Mouse (Mus musculus) hindbrain, embryonic 14.5 days (tissue): ENCODE results near the gene Taok3. TPM values are rescaled to one million over a fixed set of nuclear protein-coding genes. Genes with fewer than 3 reads are reported as not detected.

ENCODE experiments used
- ATAC-seq: fragments of 200-750 bp; cut with Nextera tagmentation; 2 replicates; pipeline ENCODE4 v1.8.0; 2017; ENCODE audit warnings: moderate number of reproducible peaks, mild to moderate bottlenecking, moderate TSS enrichment, moderate library complexity; ENCODE audit not compliant: low FRiP score
- DNase-seq: peaks from one replicate; pipeline ENCODE4 v3.0.0-alpha.2; 2015; ENCODE audit warnings: low spot score
- H3K27ac ChIP-seq: fragments of 300-500 bp; sonication (generic); 2 replicates; pipeline ENCODE4 v1.5.1; 2014; ENCODE audit warnings: mild to moderate bottlenecking, moderate library complexity
- H3K27me3 ChIP-seq: fragments of 300-500 bp; sonication (generic); 2 replicates; pipeline ENCODE4 v1.6.1; 2014; ENCODE audit warnings: mild to moderate bottlenecking, low read length, mixed read lengths; ENCODE audit not compliant: control insufficient read depth, insufficient read depth
- H3K36me3 ChIP-seq: fragments of 300-500 bp; sonication (generic); replicated peaks from 2 replicates; pipeline ENCODE4 v1.6.1; 2014; ENCODE audit not compliant: control insufficient read depth, insufficient read depth
- H3K4me1 ChIP-seq: fragments of 300-500 bp; sonication (generic); replicated peaks from 2 replicates; pipeline ENCODE4 v1.6.1; 2014; ENCODE audit warnings: antibody characterized with exemption, low read length, mixed read lengths; ENCODE audit not compliant: control insufficient read depth, insufficient read depth
- H3K4me2 ChIP-seq: fragments of 300-500 bp; sonication (generic); replicated peaks from 2 replicates; pipeline ENCODE4 v1.6.1; 2014; ENCODE audit warnings: mild to moderate bottlenecking, moderate library complexity
- H3K4me3 ChIP-seq: fragments of 300-500 bp; sonication (generic); replicated peaks from 2 replicates; pipeline ENCODE4 v1.5.1; 2014; ENCODE audit warnings: mild to moderate bottlenecking, low read length
- H3K9ac ChIP-seq: fragments of 300-500 bp; sonication (generic); 2 replicates; pipeline ENCODE4 v1.6.1; 2014
- H3K9me3 ChIP-seq: fragments of 300-500 bp; sonication (generic); 2 replicates; pipeline ENCODE4 v1.6.1; 2016; ENCODE audit warnings: low read length; ENCODE audit not compliant: control insufficient read depth
- WGBS: fragments of 180-500 bp; shearing (Covaris S2); extraction: QIAGEN DNeasy Blood & Tissue Kit; methylation state at CpG from one replicate; pipeline ENCODE4 v1.1.7; 2014; 5-methylcytosine and 5-hydroxymethylcytosine counted together
- polyA plus RNA-seq: library from polyadenylated mRNA; unstranded; fragments of >200 nt; fragmentation: Nextera tagmentation; extraction: Ambion mirVana; gene quantifications from 2 replicates; pipeline ENCODE4 v1.2.1, GENCODE M21; 2014

Gene Taok3
- polyA plus RNA-seq, 1 experiment from 2014 or later, result 50.4 TPM

DNA sequence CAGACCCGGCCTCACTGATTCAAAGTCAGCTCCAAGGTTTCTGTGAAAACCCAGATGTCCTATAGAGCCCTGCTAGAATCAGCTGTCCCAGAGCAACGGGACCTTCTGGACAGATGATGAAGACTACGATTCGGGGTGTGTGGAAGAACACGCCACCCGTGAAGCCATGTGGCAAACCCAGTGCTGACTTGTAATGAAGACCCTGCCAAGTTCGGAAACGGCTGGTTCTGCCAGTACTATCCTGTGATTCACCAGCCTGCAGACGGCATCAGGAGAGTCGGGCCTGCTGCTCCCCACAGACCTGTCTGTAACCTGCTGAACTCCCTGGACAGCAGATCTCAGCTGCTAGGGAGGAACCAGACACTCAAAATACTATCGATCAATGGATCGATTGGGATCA lies 15.6 kb upstream of the Taok3 start:
- DNase-seq, result no peak
- Histone ChIP-seq H3K9ac (no peak overlapping the region), H3K27ac (no peak overlapping the region), H3K27me3 (no peaks in the 10 kb centered on the region), H3K36me3 (peaks cover 94% of the 10 kb centered on the region), H3K4me2 (no peak overlapping the region), H3K4me1 (no peaks in the 10 kb centered on the region), H3K9me3 (no peaks in the 10 kb centered on the region), H3K4me3 (no peak overlapping the region)
- 98% methylated on average over 12 of the region's 12 CpGs for WGBS
- no peak for ATAC-seq

- WGBS, result 61% methylated on average over 9 of the region's 9 CpGs
- Histone ChIP-seq H3K4me2 (no peak overlapping the region), H3K9ac (no peak overlapping the region), H3K4me1 (no peaks in the 10 kb centered on the region), H3K27ac (no peak overlapping the region), H3K4me3 (no peak overlapping the region), H3K27me3 (no peaks in the 10 kb centered on the region), H3K36me3 (peaks cover 89% of the 10 kb centered on the region), H3K9me3 (no peaks in the 10 kb centered on the region)
- DNase-seq (no peak), ATAC-seq (no peak)
These were observed 14.2 kb upstream of the Taok3 start for GRCm38 (mm10) chr5:117105761-117106160.

GRCm38 (mm10) chr5:117108292-117108691 lies 11.6 kb upstream of the Taok3 start:
- H3K9ac ChIP-seq, result no peak overlapping the region
- no peak for ATAC-seq
- no peaks in the 10 kb centered on the region for H3K4me1 ChIP-seq
- peaks cover 92% of the 10 kb centered on the region for H3K36me3 ChIP-seq
- WGBS, result 98% methylated on average over 13 of the region's 13 CpGs
- H3K27me3 ChIP-seq, result no peaks in the 10 kb centered on the region
- H3K27ac ChIP-seq, result no peak overlapping the region
- DNase-seq, result no peak
- H3K4me3 ChIP-seq, result no peak overlapping the region
- H3K4me2 ChIP-seq, result no peak overlapping the region
- no peaks in the 10 kb centered on the region for H3K9me3 ChIP-seq

GRCm38 (mm10) chr5:117108731-117109130 lies 11.2 kb upstream of the Taok3 start:
- no peak overlapping the region for H3K4me2 ChIP-seq
- no peak overlapping the region for H3K4me3 ChIP-seq
- H3K9me3 ChIP-seq, result no peaks in the 10 kb centered on the region
- no peak overlapping the region for H3K27ac ChIP-seq
- no peak for DNase-seq
- 97% methylated on average over 13 of the region's 13 CpGs for WGBS
- ATAC-seq, result no peak
- no peak overlapping the region for H3K9ac ChIP-seq
- no peaks in the 10 kb centered on the region for H3K4me1 ChIP-seq
- no peaks in the 10 kb centered on the region for H3K27me3 ChIP-seq
- H3K36me3 ChIP-seq, result peaks cover 91% of the 10 kb centered on the region

GRCm38 (mm10) chr5:117109522-117109921 lies 10.4 kb upstream of the Taok3 start:
- Histone ChIP-seq H3K9me3 (no peaks in the 10 kb centered on the region), H3K27ac (no peak overlapping the region), H3K4me2 (no peak overlapping the region), H3K36me3 (peaks cover 83% of the 10 kb centered on the region), H3K27me3 (no peaks in the 10 kb centered on the region), H3K9ac (no peak overlapping the region), H3K4me1 (no peaks in the 10 kb centered on the region; the same call in 1 of the 2 replicates), H3K4me3 (no peak overlapping the region)
- DNase-seq, result no peak
- no peak for ATAC-seq
- WGBS, result 89% methylated on average over 8 of the region's 8 CpGs

DNA sequence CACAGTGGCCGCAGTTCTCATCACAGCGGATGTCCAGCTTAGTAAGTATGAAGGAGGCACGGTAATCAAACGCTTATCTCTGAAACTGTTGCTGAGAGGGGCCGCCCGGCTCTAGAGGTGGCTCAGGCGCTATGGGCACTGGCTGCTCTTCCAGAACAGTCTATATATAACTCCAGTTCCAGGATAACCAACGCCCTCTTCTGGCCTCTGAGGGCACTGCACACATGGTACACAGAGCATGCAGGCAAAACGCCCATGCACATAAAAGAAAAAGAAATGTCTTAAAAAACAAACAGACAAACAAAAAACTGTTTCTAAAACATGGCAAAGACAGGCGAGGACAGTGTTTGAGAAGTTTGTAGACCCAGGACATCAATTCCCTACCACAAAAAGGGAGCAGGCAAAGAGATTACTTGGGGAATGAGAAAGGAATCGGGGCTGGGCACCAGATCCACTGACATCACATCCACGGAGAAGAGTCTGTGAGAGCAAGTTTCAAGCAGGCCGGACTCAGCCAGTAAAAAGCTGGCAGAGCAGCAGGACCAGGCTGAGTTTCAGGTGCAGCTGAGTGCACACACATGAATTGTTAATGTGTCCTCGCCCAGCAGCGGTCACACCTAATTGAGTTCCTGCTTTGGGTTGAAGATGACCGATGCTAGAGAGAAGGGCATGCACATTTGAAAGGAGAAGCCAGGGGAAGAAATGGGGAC lies 8.7 kb upstream of the Taok3 start:
- H3K27ac ChIP-seq, result no peak overlapping the region
- no peak overlapping the region for H3K9ac ChIP-seq
- no peak for DNase-seq
- H3K4me1 ChIP-seq, result peaks cover under 1% of the 10 kb centered on the region
- no peak overlapping the region for H3K4me2 ChIP-seq
- H3K36me3 ChIP-seq, result peaks cover 66% of the 10 kb centered on the region
- 90% methylated on average over 16 of the region's 16 CpGs for WGBS
- H3K4me3 ChIP-seq, result no peak overlapping the region
- ATAC-seq, result no peak
- H3K27me3 ChIP-seq, result no peaks in the 10 kb centered on the region
- H3K9me3 ChIP-seq, result no peaks in the 10 kb centered on the region

DNA sequence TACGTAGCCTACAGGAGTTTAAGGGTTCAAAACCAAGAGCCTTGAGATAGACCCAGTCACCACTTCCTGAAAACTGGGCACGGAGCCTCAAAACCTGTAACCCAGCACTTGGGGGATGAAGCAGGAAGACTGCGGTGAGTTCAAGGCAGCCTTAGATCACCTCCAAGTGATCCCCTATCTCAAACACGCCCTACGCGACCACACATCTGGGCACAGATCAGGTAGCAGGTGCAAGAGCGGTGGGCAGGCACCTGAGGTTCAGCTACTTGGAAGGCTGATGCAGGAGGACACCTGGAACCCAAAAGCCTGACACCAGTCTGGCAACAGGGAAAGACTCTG lies 8.2 kb upstream of the Taok3 start:
- peaks cover 3% of the 10 kb centered on the region for H3K4me1 ChIP-seq
- no peak overlapping the region for H3K4me2 ChIP-seq
- no peak for DNase-seq
- WGBS, result 99% methylated on average over 7 of the region's 7 CpGs
- H3K36me3 ChIP-seq, result peaks cover 61% of the 10 kb centered on the region
- H3K9me3 ChIP-seq, result no peaks in the 10 kb centered on the region
- H3K4me3 ChIP-seq, result no peak overlapping the region
- no peak for ATAC-seq
- H3K27me3 ChIP-seq, result no peaks in the 10 kb centered on the region
- H3K9ac ChIP-seq, result no peak overlapping the region
- no peak overlapping the region for H3K27ac ChIP-seq

DNA sequence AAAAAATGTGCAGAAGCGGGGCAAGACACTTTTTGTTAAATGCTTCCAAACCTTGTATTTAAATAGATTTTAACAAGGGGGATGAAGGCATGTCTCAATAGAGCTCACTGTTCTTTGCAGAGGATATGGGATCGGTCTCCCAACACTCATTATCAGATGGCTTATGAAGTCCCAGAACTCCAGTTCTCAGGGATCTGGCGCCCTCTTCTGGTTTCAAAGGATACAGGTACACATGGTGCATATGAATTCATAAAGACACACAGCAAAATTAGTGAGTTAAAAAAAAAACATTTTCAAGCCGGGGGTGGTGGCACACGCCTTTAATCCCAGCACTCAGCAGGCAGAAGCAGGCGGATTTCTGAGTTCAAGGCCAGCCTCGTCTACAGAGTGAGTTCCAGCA lies 6.6 kb upstream of the Taok3 start:
- H3K27me3 ChIP-seq, result no peaks in the 10 kb centered on the region
- H3K4me3 ChIP-seq, result no peak overlapping the region
- no peak overlapping the region for H3K4me2 ChIP-seq
- no peak for DNase-seq
- H3K9me3 ChIP-seq, result no peaks in the 10 kb centered on the region
- no peak for ATAC-seq
- WGBS, result 90% methylated on average over 7 of the region's 7 CpGs
- H3K27ac ChIP-seq, result no peak overlapping the region
- H3K36me3 ChIP-seq, result peaks cover 45% of the 10 kb centered on the region
- H3K9ac ChIP-seq, result no peak overlapping the region
- peaks cover 3% of the 10 kb centered on the region for H3K4me1 ChIP-seq

- Histone ChIP-seq H3K4me2 (peak overlapping the region; percentile 77), H3K9me3 (no peaks in the 10 kb centered on the region), H3K9ac (peak overlapping the region; percentile 84), H3K27me3 (no peaks in the 10 kb centered on the region), H3K27ac (peak overlapping the region; percentile 89; the same call in 1 of the 2 replicates), H3K4me1 (peaks cover 3% of the 10 kb centered on the region), H3K36me3 (peaks cover 32% of the 10 kb centered on the region), H3K4me3 (peak overlapping the region; percentile 99)
- ATAC-seq (no peak), DNase-seq (peak; percentile 51)
- 8% methylated on average over 16 of the region's 16 CpGs for WGBS
These were observed 5.2 kb upstream of the Taok3 start for GRCm38 (mm10) chr5:117114581-117115192.
